8 mouse cellular contexts compared by ENCODE assay signal in genomic region chr19:42631541-42631961, GRCm38 (mm10). TPM values are rescaled to one million over a fixed set of nuclear protein-coding genes. Genes with fewer than 3 reads are reported as not detected.
DNase-seq lines count a peak whose midpoint lies in the region; ATAC-seq lines count a peak whose summit lies in the region.

No protein-coding gene starts in this region.

- H3K4me1 ChIP-seq in hindbrain, embryonic 14.5 days (replicated peaks; ENCODE audit: control insufficient read depth, insufficient read depth, low read length), result peaks cover 9% of the 10 kb centered on the region; the same call in 1 of the 2 replicates
- H3K4me1 ChIP-seq in hindbrain, embryonic 11.5 days (replicated peaks; ENCODE audit: control insufficient read depth, insufficient read depth, low read length), result no peaks in the 10 kb centered on the region
- peaks cover 7% of the 10 kb centered on the region; the same call in 1 of the 2 replicates for H3K4me1 ChIP-seq in forebrain, embryonic 15.5 days
- peaks cover 9% of the 10 kb centered on the region for H3K4me1 ChIP-seq in intestine, embryonic 16.5 days (ENCODE audit: control insufficient read depth, insufficient read depth, low read length)
- H3K4me1 ChIP-seq in lung, embryonic 15.5 days, result peaks cover 4% of the 10 kb centered on the region
- H3K4me1 ChIP-seq in stomach, embryonic 16.5 days (ENCODE audit: control insufficient read depth, insufficient read depth, low read length), result peaks cover 6% of the 10 kb centered on the region; the same call in 1 of the 2 replicates

- no peaks in the 10 kb centered on the region for H3K9me3 ChIP-seq in hindbrain, embryonic 14.5 days (ENCODE audit: control insufficient read depth, low read length)
- no peaks in the 10 kb centered on the region for H3K9me3 ChIP-seq in hindbrain, embryonic 11.5 days (ENCODE audit: control insufficient read depth, low read length)
- no peaks in the 10 kb centered on the region for H3K9me3 ChIP-seq in forebrain, embryonic 15.5 days
- H3K9me3 ChIP-seq in intestine, embryonic 16.5 days (ENCODE audit: control insufficient read depth, low read length), result no peaks in the 10 kb centered on the region
- no peaks in the 10 kb centered on the region for H3K9me3 ChIP-seq in lung, embryonic 15.5 days
- no peaks in the 10 kb centered on the region for H3K9me3 ChIP-seq in stomach, embryonic 16.5 days (replicated peaks; ENCODE audit: control insufficient read depth, low read length)

- H3K27ac ChIP-seq in hindbrain, embryonic 14.5 days, result no peak overlapping the region
- H3K27ac ChIP-seq in hindbrain, embryonic 11.5 days (ENCODE audit: low read depth, low read length), result no peak overlapping the region
- H3K27ac ChIP-seq in forebrain, embryonic 15.5 days (replicated peaks), result no peak overlapping the region
- H3K27ac ChIP-seq in intestine, embryonic 16.5 days (ENCODE audit: low read length), result no peak overlapping the region
- no peak overlapping the region for H3K27ac ChIP-seq in lung, embryonic 15.5 days
- H3K27ac ChIP-seq in stomach, embryonic 16.5 days (ENCODE audit: low read length), result 0 out of 2 replicates have a peak overlapping the region, but pooled peaks have one; percentile 34

- peak; percentile 33 for DNase-seq in hindbrain, embryonic 14.5 days (ENCODE audit: low spot score)
- DNase-seq in hindbrain, embryonic 11.5 days (ENCODE audit: low spot score), result no peak
- no peak for DNase-seq in MN1 (ENCODE audit: low spot score)
- no peak for DNase-seq in layer of hippocampus, postnatal 25 days (ENCODE audit: extremely low spot score in 1 of 2, low spot score in 1 of 2)

- 30% methylated on average over 8 of the region's 8 CpGs for WGBS in hindbrain, embryonic 14.5 days
- WGBS in hindbrain, embryonic 11.5 days, result 24% methylated on average over 8 of the region's 8 CpGs
- 27% methylated on average over 8 of the region's 8 CpGs for WGBS in forebrain, embryonic 15.5 days
- WGBS in intestine, embryonic 16.5 days, result 11% methylated on average over 8 of the region's 8 CpGs
- WGBS in lung, embryonic 15.5 days, result 1% methylated on average over 8 of the region's 8 CpGs
- 2% methylated on average over 8 of the region's 8 CpGs for WGBS in stomach, embryonic 16.5 days

- H3K4me2 ChIP-seq in hindbrain, embryonic 14.5 days (replicated peaks), result peak overlapping the region; percentile 19
- no peak overlapping the region for H3K4me2 ChIP-seq in hindbrain, embryonic 11.5 days (replicated peaks; ENCODE audit: low read depth, low read length)
- H3K4me2 ChIP-seq in forebrain, embryonic 15.5 days (replicated peaks), result 0 out of 2 replicates have a peak overlapping the region, but pooled peaks have one; percentile 0
- H3K4me2 ChIP-seq in intestine, embryonic 16.5 days (ENCODE audit: low read depth, low read length), result peak overlapping the region; percentile 41
- peak overlapping the region; percentile 42 for H3K4me2 ChIP-seq in lung, embryonic 15.5 days
- H3K4me2 ChIP-seq in stomach, embryonic 16.5 days (ENCODE audit: low read depth, low read length), result peak overlapping the region; percentile 50

- H3K4me3 ChIP-seq in hindbrain, embryonic 14.5 days (replicated peaks; ENCODE audit: low read length), result no peak overlapping the region
- H3K4me3 ChIP-seq in hindbrain, embryonic 11.5 days (ENCODE audit: low read depth, low read length), result no peak overlapping the region
- H3K4me3 ChIP-seq in forebrain, embryonic 15.5 days, result no peak overlapping the region
- 0 out of 2 replicates have a peak overlapping the region, but pooled peaks have one; percentile 9 for H3K4me3 ChIP-seq in intestine, embryonic 16.5 days (ENCODE audit: low read length)
- no peak overlapping the region for H3K4me3 ChIP-seq in lung, embryonic 15.5 days
- H3K4me3 ChIP-seq in stomach, embryonic 16.5 days (replicated peaks; ENCODE audit: low read length), result peak overlapping the region; percentile 23

- H3K27me3 ChIP-seq in hindbrain, embryonic 14.5 days (ENCODE audit: control insufficient read depth, insufficient read depth, low read length), result no peaks in the 10 kb centered on the region
- no peaks in the 10 kb centered on the region for H3K27me3 ChIP-seq in hindbrain, embryonic 11.5 days (ENCODE audit: control insufficient read depth, insufficient read depth, low read length)
- H3K27me3 ChIP-seq in forebrain, embryonic 15.5 days, result no peaks in the 10 kb centered on the region
- 0 out of 2 replicates have a peak, but pooled peaks cover 2% of the 10 kb centered on the region for H3K27me3 ChIP-seq in intestine, embryonic 16.5 days (replicated peaks; ENCODE audit: control insufficient read depth, insufficient read depth, low read length)
- H3K27me3 ChIP-seq in lung, embryonic 15.5 days, result no peaks in the 10 kb centered on the region
- no peaks in the 10 kb centered on the region for H3K27me3 ChIP-seq in stomach, embryonic 16.5 days (ENCODE audit: control insufficient read depth, insufficient read depth, low read length)

- no peaks in the 10 kb centered on the region for H3K36me3 ChIP-seq in hindbrain, embryonic 14.5 days (replicated peaks; ENCODE audit: control insufficient read depth, insufficient read depth)
- H3K36me3 ChIP-seq in hindbrain, embryonic 11.5 days (ENCODE audit: control insufficient read depth, insufficient read depth, low read length), result no peaks in the 10 kb centered on the region
- no peaks in the 10 kb centered on the region for H3K36me3 ChIP-seq in forebrain, embryonic 15.5 days
- no peaks in the 10 kb centered on the region for H3K36me3 ChIP-seq in intestine, embryonic 16.5 days (ENCODE audit: control insufficient read depth, insufficient read depth, low read length)
- no peaks in the 10 kb centered on the region for H3K36me3 ChIP-seq in lung, embryonic 15.5 days
- no peaks in the 10 kb centered on the region for H3K36me3 ChIP-seq in stomach, embryonic 16.5 days (ENCODE audit: control insufficient read depth, insufficient read depth, low read length)

- no peak for ATAC-seq in hindbrain, embryonic 14.5 days (ENCODE audit: low FRiP score)
- ATAC-seq in hindbrain, embryonic 11.5 days (ENCODE audit: low FRiP score), result no peak
- peak; percentile 19; the same call in 1 of the 2 replicates for ATAC-seq in forebrain, embryonic 15.5 days (replicated peaks)
- peak; percentile 63 for ATAC-seq in intestine, embryonic 16.5 days
- peak; percentile 46; the same call in 1 of the 2 replicates for ATAC-seq in lung, embryonic 15.5 days (ENCODE audit: borderline replicate concordance, extremely low read depth, low FRiP score, low TSS enrichment)
- no peak; the same call in 1 of the 2 replicates for ATAC-seq in stomach, embryonic 16.5 days (ENCODE audit: insufficient read depth, low FRiP score)

- H3K9ac ChIP-seq in hindbrain, embryonic 14.5 days, result no peak overlapping the region
- no peak overlapping the region for H3K9ac ChIP-seq in hindbrain, embryonic 11.5 days (ENCODE audit: low read depth, low read length)
- no peak overlapping the region for H3K9ac ChIP-seq in forebrain, embryonic 15.5 days (replicated peaks)
- H3K9ac ChIP-seq in intestine, embryonic 16.5 days (ENCODE audit: low read depth, low read length), result no peak overlapping the region; the same call in 1 of the 2 replicates
- no peak overlapping the region for H3K9ac ChIP-seq in lung, embryonic 15.5 days
- peak overlapping the region; percentile 32; the same call in 1 of the 2 replicates for H3K9ac ChIP-seq in stomach, embryonic 16.5 days (ENCODE audit: low read length)

RNA-seq across cellular contexts. Expression of gene Loxl4, which starts 18.9 kb away (rescaled TPM):
- 0.13 and 0.27 TPM in 2 replicates for polyA plus RNA-seq in hindbrain, embryonic 14.5 days (2014; fragmentation: Nextera tagmentation; extraction: Ambion mirVana)
- 0.20 and 0.37 TPM in 2 replicates for polyA plus RNA-seq in hindbrain, embryonic 11.5 days (2014; fragmentation: Nextera tagmentation; extraction: Ambion mirVana)
- 0.11 and 0.18 TPM in 2 replicates for polyA plus RNA-seq in forebrain, embryonic 15.5 days (2015; fragmentation: Nextera tagmentation; extraction: Ambion mirVana)
- polyA plus RNA-seq in intestine, embryonic 16.5 days (2015; fragmentation: Nextera tagmentation; extraction: Ambion mirVana), result 2.2 and 2.4 TPM in 2 replicates
- 0.55 and 0.65 TPM in 2 replicates for polyA plus RNA-seq in lung, embryonic 15.5 days (2015; fragmentation: Nextera tagmentation; extraction: Ambion mirVana)
- polyA plus RNA-seq in stomach, embryonic 16.5 days (2015; fragmentation: Nextera tagmentation; extraction: Ambion mirVana), result 5.0 and 5.1 TPM in 2 replicates
- total RNA-seq in layer of hippocampus, postnatal 25 days (2021), result under 1 TPM; 0.25 to 0.35 TPM

Comparison
In these comparisons a context has a peak if more than half of its experiments do, and no peak if none do; other contexts are left out.
1. ATAC-seq: peak in forebrain, embryonic 15.5 days (single experiment), intestine, embryonic 16.5 days (single experiment) and lung, embryonic 15.5 days (single experiment); none in hindbrain, embryonic 14.5 days (single experiment), hindbrain, embryonic 11.5 days (single experiment) and stomach, embryonic 16.5 days (single experiment).
2. H3K4me3 ChIP-seq: peak in intestine, embryonic 16.5 days (single experiment) and stomach, embryonic 16.5 days (single experiment); none in hindbrain, embryonic 14.5 days (single experiment), hindbrain, embryonic 11.5 days (single experiment), forebrain, embryonic 15.5 days (single experiment) and lung, embryonic 15.5 days (single experiment).